Mouse (Mus musculus) gastrocnemius, adult 18-20 months (tissue): ENCODE results near the gene Sytl3. TPM values are rescaled to one million over a fixed set of nuclear protein-coding genes. Genes with fewer than 3 reads are reported as not detected.
"Not testable (repeated sequence)": the region's sequence is repeated elsewhere in the genome, so short reads cannot be mapped to it uniquely, and the experiment has no call there.

ENCODE experiments used
- DNase-seq: peaks from one replicate; pipeline ENCODE4 v3.0.0; 2021; ENCODE audit warnings: low spot score
- long read RNA-seq, 2 experiments: library from polyadenylated mRNA; stranded (forward); transcript quantifications; one replicate each; pipeline ENCODE4 v2.0.0; 2021
- total RNA-seq, 2 experiments: library from RNA; stranded (reverse); gene quantifications; 2 replicates each; pipeline ENCODE4 v1.2.3; 2021

Sytl3 gene
- under 1 TPM; 0.14 to 0.47 TPM for total RNA-seq
- long read RNA-seq, experiment 1, result 0 reads
- long read RNA-seq, experiment 2, result 0 reads

GRCm38 (mm10) chr17:6658801-6659200, at the start of gene Sytl3:
Gene Sytl3, plus strand, starts transcription at chr17:6659093.
- DNase-seq, result not testable (repeated sequence)

GRCm38 (mm10) chr17:6613524-6613923, 45.4 kb upstream of the Sytl3 start:
- DNase-seq, result not testable (repeated sequence)

- not testable (repeated sequence) for DNase-seq
These were observed 44.6 kb upstream of the Sytl3 start for GRCm38 (mm10) chr17:6614316-6614715.

- not testable (repeated sequence) for DNase-seq
These were observed 42.2 kb upstream of the Sytl3 start for GRCm38 (mm10) chr17:6616731-6617130.

- not testable (repeated sequence) for DNase-seq
These were observed 41.0 kb upstream of the Sytl3 start for GRCm38 (mm10) chr17:6617689-6618400.

GRCm38 (mm10) chr17:6619271-6619670, 39.6 kb upstream of the Sytl3 start:
- not testable (repeated sequence) for DNase-seq

GRCm38 (mm10) chr17:6620035-6620434, 38.9 kb upstream of the Sytl3 start:
- not testable (repeated sequence) for DNase-seq

GRCm38 (mm10) chr17:6620730-6621451, 38.0 kb upstream of the Sytl3 start:
- not testable (repeated sequence) for DNase-seq

- DNase-seq, result not testable (repeated sequence)
These were observed 36.9 kb upstream of the Sytl3 start for GRCm38 (mm10) chr17:6621976-6622375.

GRCm38 (mm10) chr17:6624926-6625558, 33.9 kb upstream of the Sytl3 start:
- not testable (repeated sequence) for DNase-seq

- not testable (repeated sequence) for DNase-seq
These were observed 28.5 kb upstream of the Sytl3 start for GRCm38 (mm10) chr17:6630398-6630797.

GRCm38 (mm10) chr17:6632850-6633249, 26.0 kb upstream of the Sytl3 start:
- not testable (repeated sequence) for DNase-seq

- not testable (repeated sequence) for DNase-seq
These were observed 23.1 kb upstream of the Sytl3 start for GRCm38 (mm10) chr17:6635781-6636180.

GRCm38 (mm10) chr17:6636861-6637260, 22.0 kb upstream of the Sytl3 start:
- no peak for DNase-seq

- not testable (repeated sequence) for DNase-seq
These were observed 21.5 kb upstream of the Sytl3 start for GRCm38 (mm10) chr17:6637434-6637833.

- DNase-seq, result not testable (repeated sequence)
These were observed 20.4 kb upstream of the Sytl3 start for GRCm38 (mm10) chr17:6638444-6638843.

GRCm38 (mm10) chr17:6639486-6639885, 19.4 kb upstream of the Sytl3 start:
- DNase-seq, result not testable (repeated sequence)

- DNase-seq, result not testable (repeated sequence)
These were observed 18.8 kb upstream of the Sytl3 start for GRCm38 (mm10) chr17:6640044-6640637.

GRCm38 (mm10) chr17:6640771-6641429, 18.0 kb upstream of the Sytl3 start:
- not testable (repeated sequence) for DNase-seq

GRCm38 (mm10) chr17:6644210-6644609, 14.7 kb upstream of the Sytl3 start:
- not testable (repeated sequence) for DNase-seq

- DNase-seq, result not testable (repeated sequence)
These were observed 14.2 kb upstream of the Sytl3 start for GRCm38 (mm10) chr17:6644673-6645072.
